Mouse (Mus musculus): ENCODE measurements around the gene Creg2.

DNA sequence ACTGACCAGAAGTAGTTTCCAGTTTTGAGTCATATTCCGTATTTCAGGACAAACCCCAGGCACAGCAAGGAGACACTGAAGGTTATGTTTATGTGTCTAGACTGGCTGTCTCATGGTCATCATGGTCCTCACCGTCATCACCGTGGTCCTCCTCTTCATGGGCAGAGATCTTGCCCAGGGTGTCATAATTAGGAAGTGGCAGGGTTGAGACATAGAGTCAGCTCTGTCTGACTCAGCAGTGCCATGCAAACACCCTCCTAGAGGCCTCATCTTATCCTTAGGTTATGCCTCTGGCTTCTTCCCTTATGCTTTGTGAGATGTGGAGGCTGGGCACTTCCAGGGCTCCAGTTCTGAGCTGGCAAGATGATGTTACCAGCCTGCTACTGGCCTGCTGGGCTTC lies 48.8 kb downstream of the Creg2 start:
- TF ChIP-seq CTCF (IDR thresholded peaks at IDR 0.05; ENCODE audit: borderline replicate concordance, control insufficient read depth, extremely low read depth, insufficient read depth, low read length, poor library complexity), result no peak
- TF ChIP-seq POLR2A (IDR thresholded peaks at IDR 0.05; ENCODE audit: control insufficient read depth, extremely low read depth, insufficient read depth, low read length, poor library complexity), result no peak
